Mouse (Mus musculus) urinary bladder, postnatal 36 days (tissue): ENCODE measurements at regions not wholly inside any gene's neighbourhood (a gene's known extent, or its start where the extent isn't known, plus 50 kb on each side); places are given as distances from the start of the nearest gene placed in this dataset.

ENCODE experiments used
- DNase-seq, 2 experiments: peaks; one replicate each; pipeline ENCODE4 v3.0.0; 2022; ENCODE audit warnings: low spot score in 2 of 2, mixed read lengths in 1 of 2

- DNase-seq = no peak
Measured at GRCm38 (mm10) chr3:102663711-102664110, 70.6 kb upstream of the Tspan2 start.

- DNase-seq = no peak
Measured at GRCm38 (mm10) chr3:102664665-102665190, 69.6 kb upstream of the Tspan2 start.

- DNase-seq = no peak
Measured at GRCm38 (mm10) chr3:102667796-102668195, 66.5 kb upstream of the Tspan2 start.

GRCm38 (mm10) chr3:102668556-102668955 is 65.8 kb upstream of the Tspan2 start:
- no peak for DNase-seq

- DNase-seq = no peak
Measured at GRCm38 (mm10) chr3:102669951-102670350, 64.4 kb upstream of the Tspan2 start.

- no peak for DNase-seq
Measured at GRCm38 (mm10) chr3:102670557-102670956, 63.8 kb upstream of the Tspan2 start.

- no peak for DNase-seq
Measured at GRCm38 (mm10) chr3:102670972-102671371, 63.4 kb upstream of the Tspan2 start.

GRCm38 (mm10) chr3:102673506-102673905 is 60.8 kb upstream of the Tspan2 start:
- DNase-seq = no peak

GRCm38 (mm10) chr3:102674068-102674467 is 60.3 kb upstream of the Tspan2 start:
- no peak for DNase-seq

GRCm38 (mm10) chr3:102676946-102677534 is 57.3 kb upstream of the Tspan2 start:
- DNase-seq = peak in 1 of 2 experiments; percentile 5

- peak in 1 of 2 experiments; percentile 31 for DNase-seq
Measured at GRCm38 (mm10) chr3:102678516-102678915, 55.8 kb upstream of the Tspan2 start.

- no peak for DNase-seq
Measured at GRCm38 (mm10) chr3:102682424-102682823, 51.9 kb upstream of the Tspan2 start.

GRCm38 (mm10) chr3:102683541-102683940 is 50.8 kb upstream of the Tspan2 start:
- no peak for DNase-seq
